Mouse (Mus musculus) MEL (cell line): ENCODE measurements at regions not wholly inside any gene's neighbourhood (a gene's known extent, or its start where the extent isn't known, plus 50 kb on each side); places are given as distances from the start of the nearest gene placed in this dataset.

ENCODE experiments used
- CHD1 ChIP-seq: IDR thresholded peaks from 2 replicates; pipeline ENCODE4 v1.6.1; 2012; ENCODE audit warnings: low read depth, mild to moderate bottlenecking, inconsistent platforms, low read length, improper control_type of control experiment
- CTCF ChIP-seq, 3 experiments: IDR thresholded peaks in 2 of 3; conservative IDR thresholded peaks in 1 of 3; 2 replicates each; pipeline ENCODE4 v1.5.1; 2011 to 2012; ENCODE audit warnings: low read length in 3 of 3, low read depth in 2 of 3, mild to moderate bottlenecking in 2 of 3, improper control_type of control experiment in 1 of 3, inconsistent platforms in 1 of 3, mixed read lengths in 1 of 3, moderate library complexity in 1 of 3; ENCODE audit not compliant: control insufficient read depth in 1 of 3, insufficient read depth in 1 of 3, poor library complexity in 1 of 3, severe bottlenecking in 1 of 3
- EP300 ChIP-seq, 2 experiments: IDR thresholded peaks; 2 replicates each; pipeline ENCODE4 v1.6.1; 2011; ENCODE audit warnings: improper control_type of control experiment in 2 of 2, low read length in 2 of 2, low read depth in 1 of 2, mild to moderate bottlenecking in 1 of 2
- GATA1 ChIP-seq: IDR thresholded peaks from 2 replicates; pipeline ENCODE4 v1.6.1; 2011; ENCODE audit warnings: low read depth, low read length, improper control_type of control experiment
- MYC ChIP-seq: IDR thresholded peaks from 2 replicates; pipeline ENCODE4 v1.6.1; 2011; ENCODE audit warnings: low read depth, mild to moderate bottlenecking, low read length, improper control_type of control experiment, moderate library complexity
- POLR2A ChIP-seq, 2 experiments: IDR thresholded peaks; 2 replicates each; pipeline ENCODE4 v1.6.1; 2011 to 2012; ENCODE audit warnings: low read length in 2 of 2, mild to moderate bottlenecking in 2 of 2, control low read depth in 1 of 2, improper control_type of control experiment in 1 of 2, low read depth in 1 of 2, moderate library complexity in 1 of 2; ENCODE audit not compliant: control insufficient read depth in 1 of 2, insufficient read depth in 1 of 2, poor library complexity in 1 of 2
- TAL1 ChIP-seq: IDR thresholded peaks from 2 replicates; pipeline ENCODE4 v1.6.1; 2012; ENCODE audit warnings: mild to moderate bottlenecking, inconsistent platforms, low read length, moderate library complexity, mixed read lengths

- no peak for TF ChIP-seq CTCF (IDR thresholded peaks at IDR 0.05 in 2 of 3, conservative IDR thresholded peaks at IDR 0.05 in 1 of 3; ENCODE audit: control insufficient read depth in 1 of 3, insufficient read depth in 1 of 3, low read depth in 2 of 3, low read length in 3 of 3, poor library complexity in 1 of 3, severe bottlenecking in 1 of 3)
- no peak for TF ChIP-seq EP300 (IDR thresholded peaks at IDR 0.05; ENCODE audit: low read depth in 1 of 2, low read length in 2 of 2)
- no peak for TF ChIP-seq MYC
- TF ChIP-seq GATA1, result no peak
- TF ChIP-seq CHD1, result no peak
- no peak for TF ChIP-seq POLR2A (IDR thresholded peaks at IDR 0.05; ENCODE audit: control insufficient read depth in 1 of 2, insufficient read depth in 1 of 2, low read depth in 1 of 2, low read length in 2 of 2, poor library complexity in 1 of 2)
- TF ChIP-seq TAL1, result no peak
Measured at GRCm38 (mm10) chr10:72956957-72957356, 142.2 kb upstream of the Pcdh15 start.
